Mouse (Mus musculus) spleen, postnatal 4 days (tissue): ENCODE results near the gene Med11.

ENCODE experiments used
- DNase-seq, 2 experiments: peaks; one replicate each; pipeline ENCODE4 v3.0.0; 2022; ENCODE audit warnings: low spot score in 2 of 2

The Med11 gene

GRCm38 (mm10) chr11:70502018-70502417, 50.3 kb downstream of the Med11 start:
- DNase-seq = no peak
